Mouse (Mus musculus): ENCODE results near the gene Vat1.
"Not testable (repeated sequence)": the region's sequence is repeated elsewhere in the genome, so short reads cannot be mapped to it uniquely, and the experiment has no call there.

Gene Vat1

DNA sequence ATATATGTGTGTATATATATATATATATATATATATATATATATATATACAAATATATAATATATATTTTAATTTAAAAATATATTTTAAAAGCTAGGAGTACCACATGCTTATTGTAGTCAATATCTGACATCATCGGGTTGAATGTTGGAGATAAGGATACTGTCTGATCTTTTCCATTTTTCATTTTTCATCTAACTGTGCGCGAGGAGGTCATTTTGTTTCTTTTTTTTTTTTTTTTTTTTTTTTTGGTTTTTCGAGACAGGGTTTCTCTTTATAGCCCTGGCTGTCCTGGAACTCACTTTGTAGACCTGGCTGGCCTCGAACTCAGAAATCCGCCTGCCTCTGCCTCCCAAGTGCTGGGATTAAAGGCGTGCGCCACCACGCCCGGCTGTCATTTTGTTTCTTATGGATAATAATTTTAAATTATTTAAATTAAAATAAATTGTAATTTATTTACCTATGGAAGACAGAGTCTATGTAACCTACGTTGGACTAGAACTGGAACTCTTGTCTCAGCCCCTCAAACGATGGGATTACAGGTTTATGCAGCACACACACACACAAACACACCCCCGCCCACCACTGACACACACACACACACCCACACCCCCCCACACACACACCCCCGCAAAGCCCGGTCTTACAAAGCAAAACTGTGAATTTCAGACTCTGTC lies 24.4 kb downstream of the Vat1 start:
- DNase-seq, result not testable (repeated sequence)

- DNase-seq, result not testable (repeated sequence)
Observed at GRCm38 (mm10) chr11:101438006-101438405, 28.0 kb downstream of the Vat1 start.

- no peak for DNase-seq
Observed at GRCm38 (mm10) chr11:101436916-101437315, 29.1 kb downstream of the Vat1 start.

DNA sequence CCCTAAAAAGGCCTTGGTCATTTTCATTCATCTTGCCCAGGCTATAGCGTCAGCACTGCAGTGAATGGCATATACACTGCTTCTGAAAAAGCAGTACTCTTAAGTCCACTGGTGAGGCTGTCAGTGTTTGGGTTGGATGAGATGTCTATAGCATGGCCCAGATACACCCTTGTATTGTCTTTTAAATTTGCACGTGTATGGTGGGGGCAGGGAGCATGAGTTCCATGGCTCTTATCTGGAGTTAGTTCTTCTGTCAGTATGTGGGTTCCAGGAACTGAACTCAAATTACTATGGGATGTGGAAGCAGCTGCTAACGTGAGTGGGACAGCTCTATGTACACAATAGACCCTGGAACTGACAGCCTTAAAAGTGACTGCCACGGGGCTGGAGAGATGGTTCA lies 30.2 kb downstream of the Vat1 start:
- DNase-seq, result no peak

DNA sequence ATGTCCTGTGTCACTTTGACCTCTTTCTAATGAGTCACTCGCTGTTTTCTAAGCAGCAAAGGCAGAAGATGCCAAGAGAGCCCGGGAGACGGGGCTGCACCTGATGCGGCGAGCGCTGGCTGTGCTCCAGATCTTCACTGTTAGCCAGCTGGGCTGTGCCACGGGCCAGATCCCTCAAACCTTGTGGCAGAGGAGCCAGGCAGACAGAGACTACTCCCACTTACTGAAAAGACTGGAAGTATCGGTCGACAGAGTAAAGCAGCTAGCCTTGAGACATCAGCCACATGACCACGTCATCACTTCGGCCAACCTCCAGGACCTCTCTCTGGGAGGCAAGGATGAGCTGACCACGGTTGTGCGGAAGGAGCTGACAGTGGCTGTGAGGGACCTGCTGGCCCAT lies 32.6 kb downstream of the Vat1 start:
- no peak for DNase-seq

DNA sequence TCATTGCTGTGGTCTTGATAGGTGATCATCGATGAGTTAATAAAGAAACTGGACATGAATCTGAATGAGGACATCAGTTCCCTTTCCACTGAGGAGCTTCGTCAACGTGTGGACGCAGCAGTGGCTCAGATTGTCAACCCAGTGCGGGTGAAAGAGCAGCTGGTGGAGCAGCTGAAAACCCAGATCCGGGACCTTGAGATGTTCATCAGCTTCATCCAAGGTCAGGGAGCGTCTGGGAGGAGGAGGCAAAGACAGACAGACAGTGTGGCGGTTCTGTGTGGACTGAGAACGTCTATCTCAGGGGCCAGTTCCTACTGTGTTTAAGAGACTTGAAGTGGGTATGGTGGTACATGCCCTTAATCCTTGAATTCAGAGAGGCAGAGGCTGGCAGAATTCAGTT lies 34.7 kb downstream of the Vat1 start:
- DNase-seq, result no peak

- DNase-seq, result no peak
Observed at GRCm38 (mm10) chr11:101426165-101426564, 39.9 kb downstream of the Vat1 start.

- DNase-seq, result peak; percentile 99
Observed at GRCm38 (mm10) chr11:101424925-101425813, 40.9 kb downstream of the Vat1 start, which contains the start of the genes Rundc1 and Ptges3l. TSS of gene Rundc1 (plus strand) at chr11:101425085. TSS of gene Ptges3l (minus strand) at chr11:101425333.

DNA sequence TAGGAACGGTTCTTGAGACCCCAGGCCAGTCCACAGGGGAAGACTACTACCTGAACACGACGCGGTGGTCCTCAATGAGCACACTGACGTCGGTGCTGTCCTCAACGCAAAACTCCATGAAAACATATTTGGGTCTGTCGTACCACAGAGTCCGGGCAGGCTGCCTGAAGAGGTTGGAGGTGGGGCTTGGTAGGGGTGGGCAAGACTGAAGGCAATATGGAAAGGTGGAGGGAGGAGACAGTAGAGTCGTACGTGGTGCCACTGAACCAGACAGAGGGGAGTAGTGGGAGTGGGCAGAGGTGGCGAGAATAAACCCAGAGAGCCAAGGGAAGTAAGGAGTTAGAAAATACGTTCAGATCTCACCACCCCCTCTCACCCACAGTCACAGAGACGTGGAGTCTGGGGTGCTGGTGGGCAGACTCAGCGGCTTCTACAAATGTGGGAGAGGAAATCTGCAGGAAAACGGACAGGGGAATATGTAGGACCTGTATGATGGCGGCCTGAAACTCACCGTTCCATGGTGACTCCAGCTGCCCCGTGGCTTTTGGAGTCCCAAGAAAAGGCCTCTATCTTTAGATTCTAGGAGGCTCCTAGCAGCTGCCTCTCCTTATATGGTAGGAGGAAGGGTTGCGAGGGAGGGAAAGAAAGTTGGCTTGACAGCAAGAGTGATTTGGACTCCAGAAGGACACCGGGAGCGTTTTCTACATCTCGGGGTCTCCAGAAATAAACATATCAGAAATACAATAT lies 41.8 kb downstream of the Vat1 start, which contains the start of gene Gm27029:
Gm27029 (minus strand) TSS at position 692 of the 747 bp plus-strand sequence.
- DNase-seq, result no peak

DNA sequence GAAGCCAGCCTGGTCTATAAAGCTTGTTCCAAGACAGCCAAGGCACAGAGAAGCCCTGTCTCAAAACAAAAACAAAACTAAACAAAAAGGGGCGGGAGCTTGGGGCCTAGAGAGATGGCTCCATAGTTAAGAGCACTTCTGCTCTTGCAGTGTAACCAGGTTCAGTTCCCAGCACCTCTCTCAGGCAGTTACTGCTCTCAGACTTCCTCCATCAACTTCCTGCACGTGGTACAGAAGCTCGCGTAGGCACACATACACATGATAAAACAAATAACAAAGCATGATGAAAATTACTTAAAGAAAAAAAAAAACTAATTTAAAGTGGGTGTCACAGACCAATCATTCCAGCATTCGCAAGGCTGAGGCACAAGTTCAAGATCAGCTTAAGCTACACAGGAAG lies 45.9 kb downstream of the Vat1 start:
- no peak for DNase-seq

DNA sequence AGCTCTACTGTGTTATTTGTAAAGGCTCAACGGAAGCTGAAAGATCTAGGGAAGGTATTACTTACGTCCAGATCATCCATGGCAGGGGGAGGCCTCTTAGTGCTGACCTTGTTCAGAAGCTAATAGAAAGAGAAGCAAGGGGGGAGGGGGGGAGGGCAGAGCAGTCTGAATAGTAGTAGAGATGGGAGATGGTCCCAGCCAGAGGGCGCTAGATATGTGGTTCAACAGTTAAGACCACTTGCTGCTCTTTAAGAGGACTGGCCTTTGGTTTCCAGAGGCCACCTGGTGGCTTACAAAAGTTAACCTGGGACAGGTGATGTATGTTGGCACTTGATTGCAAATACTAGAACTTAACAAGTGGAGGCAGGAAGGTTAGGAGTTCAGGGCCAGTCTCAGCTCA lies 46.4 kb downstream of the Vat1 start:
- no peak for DNase-seq

GRCm38 (mm10) chr11:101418991-101419390 lies 47.0 kb downstream of the Vat1 start:
- no peak for DNase-seq

- peak; percentile 91 for DNase-seq
Observed at GRCm38 (mm10) chr11:101417101-101417855, 48.8 kb downstream of the Vat1 start, which contains the start of gene Aarsd1. TSS of gene Aarsd1 (minus strand) at chr11:101417615.

GRCm38 (mm10) chr11:101416433-101417100 lies 49.5 kb downstream of the Vat1 start:
- DNase-seq, result no peak

GRCm38 (mm10) chr11:101415306-101415705 lies 50.7 kb downstream of the Vat1 start:
- no peak for DNase-seq
